Mouse (Mus musculus) adrenal gland, adult (tissue): Measurements from ENCODE around the gene Olfr397.

Experiments used
- DNase-seq, 2 experiments: peaks; one replicate each; pipeline ENCODE4 v3.0.0; 2022 to 2023; ENCODE audit warnings: low spot score in 1 of 2; ENCODE audit not compliant: inconsistent age in 2 of 2

Gene Olfr397

GRCm38 (mm10) chr11:73960517-73960916 lies at the start of gene Olfr397:
Gene Olfr397 (plus strand): TSS chr11:73960817.
- no peak for DNase-seq

GRCm38 (mm10) chr11:73936377-73936776 lies 24.2 kb upstream of the Olfr397 start, which contains the start of gene Olfr23:
Gene Olfr23 (plus strand): TSS chr11:73936677.
- no peak for DNase-seq

GRCm38 (mm10) chr11:73990307-73990706 lies 29.7 kb downstream of the Olfr397 start, which contains the start of gene Olfr398:
Gene Olfr398 (minus strand): TSS chr11:73990407.
- no peak for DNase-seq

GRCm38 (mm10) chr11:73993115-73993514 lies 32.5 kb downstream of the Olfr397 start:
- no peak for DNase-seq
